ENCODE assay signal across 8 mouse cellular contexts in genomic region chr3:88082663-88083062, GRCm38 (mm10). TPM values are rescaled to one million over a fixed set of nuclear protein-coding genes. Genes with fewer than 3 reads are reported as not detected.
DNase-seq lines count a peak whose midpoint lies in the region; ATAC-seq and TF ChIP-seq lines count a peak whose summit lies in the region.

No protein-coding gene starts in this region.

- TF ChIP-seq POLR2A in ES-Bruce4 (IDR thresholded peaks at IDR 0.05; ENCODE audit: insufficient read depth, low read length) = no peak

- H3K27ac ChIP-seq in ES-Bruce4 (ENCODE audit: insufficient read depth, low read length) = peak overlapping the region; percentile 21
- 0 out of 2 replicates have a peak overlapping the region, but pooled peaks have one; percentile 46 for H3K27ac ChIP-seq in heart, postnatal 0 days (ENCODE audit: low read depth)
- H3K27ac ChIP-seq in liver, postnatal 0 days (ENCODE audit: low read depth) = peak overlapping the region; percentile 12; the same call in 1 of the 2 replicates
- H3K27ac ChIP-seq in stomach, embryonic 14.5 days (ENCODE audit: low read length) = no peak overlapping the region

- peak; percentile 62 for ATAC-seq in heart, postnatal 0 days (ENCODE audit: insufficient read depth, low read depth)
- ATAC-seq in liver, postnatal 0 days = peak; percentile 55; the same call in 1 of the 2 replicates
- no peak; the same call in 1 of the 2 replicates for ATAC-seq in stomach, embryonic 14.5 days (ENCODE audit: insufficient number of reproducible peaks, insufficient read depth, low FRiP score, low read depth)

- peak; percentile 40 for DNase-seq in c-Kit-positive CD71-positive TER-119-positive erythroid progenitor cells, embryonic 14.5 days (ENCODE audit: low spot score)
- peak; percentile 82 for DNase-seq in heart, postnatal 0 days (ENCODE audit: low spot score)
- DNase-seq in liver, postnatal 0 days = no peak
- no peak for DNase-seq in adrenal gland, postnatal 10 days
- DNase-seq in frontal cortex, postnatal 36 days (ENCODE audit: low spot score in 2 of 2) = no peak
- DNase-seq in kidney, postnatal 25 days = no peak

- WGBS in heart, postnatal 0 days = 5% methylated on average over 4 of the region's 4 CpGs
- 14% methylated on average over 4 of the region's 4 CpGs for WGBS in liver, postnatal 0 days (ENCODE audit: insufficient replicate concordance)
- WGBS in stomach, embryonic 14.5 days = 5% methylated on average over 4 of the region's 4 CpGs

- no peak for TF ChIP-seq EP300 in ES-Bruce4 (IDR thresholded peaks at IDR 0.05; ENCODE audit: insufficient read depth, low read depth, low read length)
- TF ChIP-seq EP300 in heart, postnatal 0 days (IDR thresholded peaks at IDR 0.05; ENCODE audit: low read depth) = no peak
- TF ChIP-seq EP300 in liver, postnatal 0 days (IDR thresholded peaks at IDR 0.05; ENCODE audit: low read depth) = no peak

- H3K36me3 ChIP-seq in ES-Bruce4 (ENCODE audit: control insufficient read depth, insufficient read depth, low read length, poor library complexity, severe bottlenecking) = 0 out of 2 replicates have a peak, but pooled peaks cover 2% of the 10 kb centered on the region
- H3K36me3 ChIP-seq in heart, postnatal 0 days (replicated peaks; ENCODE audit: control insufficient read depth, insufficient read depth, low read length) = peaks cover 16% of the 10 kb centered on the region; the same call in 1 of the 2 replicates
- 0 out of 2 replicates have a peak, but pooled peaks cover 2% of the 10 kb centered on the region for H3K36me3 ChIP-seq in liver, postnatal 0 days (replicated peaks; ENCODE audit: insufficient read depth, low read length)
- H3K36me3 ChIP-seq in stomach, embryonic 14.5 days (ENCODE audit: control insufficient read depth, insufficient read depth, low read length) = peaks cover 11% of the 10 kb centered on the region; the same call in 1 of the 2 replicates

- peak overlapping the region; percentile 94 for H3K4me2 ChIP-seq in heart, postnatal 0 days (ENCODE audit: low read depth, low read length)
- peak overlapping the region; percentile 91 for H3K4me2 ChIP-seq in liver, postnatal 0 days (ENCODE audit: low read depth, low read length)
- H3K4me2 ChIP-seq in stomach, embryonic 14.5 days (replicated peaks; ENCODE audit: low read depth, low read length) = peak overlapping the region; percentile 63

- no peaks in the 10 kb centered on the region for H3K9me3 ChIP-seq in ES-Bruce4 (replicated peaks; ENCODE audit: control insufficient read depth, insufficient read depth, low read length, poor library complexity, severe bottlenecking)
- H3K9me3 ChIP-seq in heart, postnatal 0 days (replicated peaks; ENCODE audit: control insufficient read depth, low read length) = no peaks in the 10 kb centered on the region
- no peaks in the 10 kb centered on the region for H3K9me3 ChIP-seq in liver, postnatal 0 days (ENCODE audit: low read length)
- H3K9me3 ChIP-seq in stomach, embryonic 14.5 days (ENCODE audit: control insufficient read depth, low read depth, low read length) = no peaks in the 10 kb centered on the region

- H3K27me3 ChIP-seq in ES-Bruce4 (ENCODE audit: control insufficient read depth, insufficient read depth, low read length, poor library complexity, severe bottlenecking) = no peaks in the 10 kb centered on the region
- no peaks in the 10 kb centered on the region for H3K27me3 ChIP-seq in heart, postnatal 0 days (ENCODE audit: control insufficient read depth, insufficient read depth, low read length)
- H3K27me3 ChIP-seq in liver, postnatal 0 days (ENCODE audit: insufficient read depth, low read length) = no peaks in the 10 kb centered on the region
- H3K27me3 ChIP-seq in stomach, embryonic 14.5 days (ENCODE audit: control insufficient read depth, insufficient read depth, low read length) = no peaks in the 10 kb centered on the region

- no peaks in the 10 kb centered on the region for H3K4me1 ChIP-seq in ES-Bruce4 (ENCODE audit: control insufficient read depth, insufficient read depth, low read length)
- H3K4me1 ChIP-seq in heart, postnatal 0 days (ENCODE audit: control insufficient read depth, insufficient read depth) = peaks cover 9% of the 10 kb centered on the region; the same call in 1 of the 2 replicates
- H3K4me1 ChIP-seq in liver, postnatal 0 days (ENCODE audit: insufficient read depth) = peaks cover 19% of the 10 kb centered on the region
- peaks cover 10% of the 10 kb centered on the region; the same call in 1 of the 2 replicates for H3K4me1 ChIP-seq in stomach, embryonic 14.5 days (ENCODE audit: control insufficient read depth, insufficient read depth, low read length)

- TF ChIP-seq CTCF in ES-Bruce4 (IDR thresholded peaks at IDR 0.05; ENCODE audit: low read depth, low read length) = no peak
- TF ChIP-seq CTCF in heart, postnatal 0 days (IDR thresholded peaks at IDR 0.05; ENCODE audit: low read depth) = no peak
- TF ChIP-seq CTCF in liver, postnatal 0 days (IDR thresholded peaks at IDR 0.05; ENCODE audit: low read depth) = no peak

- peak overlapping the region; percentile 93 for H3K4me3 ChIP-seq in ES-Bruce4 (ENCODE audit: low read depth, low read length)
- H3K4me3 ChIP-seq in heart, postnatal 0 days (ENCODE audit: low read depth, low read length) = peak overlapping the region; percentile 72
- H3K4me3 ChIP-seq in liver, postnatal 0 days (ENCODE audit: low read depth, low read length) = peak overlapping the region; percentile 78
- H3K4me3 ChIP-seq in stomach, embryonic 14.5 days (ENCODE audit: low read depth, low read length) = peak overlapping the region; percentile 52

- peak overlapping the region; percentile 91 for H3K9ac ChIP-seq in ES-Bruce4 (ENCODE audit: low read depth, poor library complexity, severe bottlenecking)
- H3K9ac ChIP-seq in heart, postnatal 0 days (replicated peaks; ENCODE audit: low read depth, low read length) = 0 out of 2 replicates have a peak overlapping the region, but pooled peaks have one; percentile 49
- peak overlapping the region; percentile 56; the same call in 1 of the 2 replicates for H3K9ac ChIP-seq in liver, postnatal 0 days (replicated peaks)
- H3K9ac ChIP-seq in stomach, embryonic 14.5 days (replicated peaks; ENCODE audit: low read depth, low read length) = peak overlapping the region; percentile 23; the same call in 1 of the 2 replicates

RNA-seq across cellular contexts. Expression of gene Iqgap3, which starts 0.9 kb away (rescaled TPM):
- polyA plus RNA-seq in ES-Bruce4 (2011; ENCODE audit: insufficient read depth, insufficient read length, low read depth, missing spikeins) = 28.2 and 30.9 TPM in 2 replicates
- 35.3 and 68.3 TPM in 2 replicates for total RNA-seq in heart, postnatal 0 days (2014; rRNA removed; ENCODE audit: low replicate concordance)
- 5.4 and 6.8 TPM in 2 replicates for polyA plus RNA-seq in heart, postnatal 0 days (2015; fragmentation: Nextera tagmentation; extraction: Ambion mirVana)
- 2.9 and 3.2 TPM in 2 replicates for polyA plus RNA-seq in liver, postnatal 0 days (2015; fragmentation: Nextera tagmentation; extraction: Ambion mirVana)
- 19.8 and 21.0 TPM in 2 replicates for polyA plus RNA-seq in stomach, embryonic 14.5 days (2014; fragmentation: Nextera tagmentation; extraction: Ambion mirVana)
- total RNA-seq in adrenal gland, postnatal 10 days (2021) = 10 to 100 TPM in 1 of 2 experiments, 1 to 10 TPM in 1; 6.9 to 11.5 TPM

RNA-seq across cellular contexts. Expression of gene Ttc24, which starts 4.6 kb away (rescaled TPM):
- not detected in 2 replicates for polyA plus RNA-seq in ES-Bruce4 (2011; ENCODE audit: insufficient read depth, insufficient read length, low read depth, missing spikeins)
- total RNA-seq in heart, postnatal 0 days (2014; rRNA removed; ENCODE audit: low replicate concordance) = not detected in 2 replicates
- polyA plus RNA-seq in heart, postnatal 0 days (2015; fragmentation: Nextera tagmentation; extraction: Ambion mirVana) = not detected in 2 replicates
- polyA plus RNA-seq in liver, postnatal 0 days (2015; fragmentation: Nextera tagmentation; extraction: Ambion mirVana) = not detected in 2 replicates
- not detected in 2 replicates for polyA plus RNA-seq in stomach, embryonic 14.5 days (2014; fragmentation: Nextera tagmentation; extraction: Ambion mirVana)
- total RNA-seq in adrenal gland, postnatal 10 days (2021) = not detected

RNA-seq across cellular contexts. Expression of gene Naxe, which starts 24.4 kb away (rescaled TPM):
- polyA plus RNA-seq in ES-Bruce4 (2011; ENCODE audit: insufficient read depth, insufficient read length, low read depth, missing spikeins) = 63.0 and 67.1 TPM in 2 replicates
- total RNA-seq in heart, postnatal 0 days (2014; rRNA removed; ENCODE audit: low replicate concordance) = 119 and 133 TPM in 2 replicates
- polyA plus RNA-seq in heart, postnatal 0 days (2015; fragmentation: Nextera tagmentation; extraction: Ambion mirVana) = 151 and 159 TPM in 2 replicates
- 78.0 and 80.1 TPM in 2 replicates for polyA plus RNA-seq in liver, postnatal 0 days (2015; fragmentation: Nextera tagmentation; extraction: Ambion mirVana)
- 182 and 196 TPM in 2 replicates for polyA plus RNA-seq in stomach, embryonic 14.5 days (2014; fragmentation: Nextera tagmentation; extraction: Ambion mirVana)
- total RNA-seq in adrenal gland, postnatal 10 days (2021) = 100 to 1,000 TPM; 140 to 150 TPM

RNA-seq across cellular contexts. Expression of gene Gpatch4, which starts 39.8 kb away (rescaled TPM):
- polyA plus RNA-seq in ES-Bruce4 (2011; ENCODE audit: insufficient read depth, insufficient read length, low read depth, missing spikeins) = 27.7 and 27.8 TPM in 2 replicates
- 1.2 and 3.4 TPM in 2 replicates for total RNA-seq in heart, postnatal 0 days (2014; rRNA removed; ENCODE audit: low replicate concordance)
- 10.9 and 11.6 TPM in 2 replicates for polyA plus RNA-seq in heart, postnatal 0 days (2015; fragmentation: Nextera tagmentation; extraction: Ambion mirVana)
- 13.1 and 14.3 TPM in 2 replicates for polyA plus RNA-seq in liver, postnatal 0 days (2015; fragmentation: Nextera tagmentation; extraction: Ambion mirVana)
- polyA plus RNA-seq in stomach, embryonic 14.5 days (2014; fragmentation: Nextera tagmentation; extraction: Ambion mirVana) = 33.7 and 36.0 TPM in 2 replicates
- 10 to 100 TPM; 12.1 to 12.4 TPM for total RNA-seq in adrenal gland, postnatal 10 days (2021)

RNA-seq across cellular contexts. Expression of gene Hapln2, which starts 55.3 kb away (rescaled TPM):
- polyA plus RNA-seq in ES-Bruce4 (2011; ENCODE audit: insufficient read depth, insufficient read length, low read depth, missing spikeins) = not detected in 2 replicates
- total RNA-seq in heart, postnatal 0 days (2014; rRNA removed; ENCODE audit: low replicate concordance) = not detected in 2 replicates
- polyA plus RNA-seq in heart, postnatal 0 days (2015; fragmentation: Nextera tagmentation; extraction: Ambion mirVana) = 0.10 and 0.15 TPM in 2 replicates
- not detected in 2 replicates for polyA plus RNA-seq in liver, postnatal 0 days (2015; fragmentation: Nextera tagmentation; extraction: Ambion mirVana)
- polyA plus RNA-seq in stomach, embryonic 14.5 days (2014; fragmentation: Nextera tagmentation; extraction: Ambion mirVana) = 0.26 TPM in 1 of 2 replicates, not detected in the other
- not detected for total RNA-seq in adrenal gland, postnatal 10 days (2021)

Comparison
In these comparisons a context has a peak if more than half of its experiments do, and no peak if none do; other contexts are left out.
1. H3K9ac ChIP-seq: peak in every context shown above with its lines; median percentile 91 in ES-Bruce4; 56 in liver, postnatal 0 days; 49 in heart, postnatal 0 days; 23 in stomach, embryonic 14.5 days.
2. DNase-seq: peak in c-Kit-positive CD71-positive TER-119-positive erythroid progenitor cells, embryonic 14.5 days (single experiment) and heart, postnatal 0 days (single experiment); none in liver, postnatal 0 days (single experiment), adrenal gland, postnatal 10 days (single experiment), frontal cortex, postnatal 36 days (0 of 2) and kidney, postnatal 25 days (0 of 2).
3. Peak in every context shown above with its lines, with median percentiles within 50 percentile points of each other: H3K4me3 ChIP-seq and H3K4me2 ChIP-seq.